Mouse (Mus musculus) splenic B cell, adult 2 months (primary cell): ENCODE measurements around the gene Tagln2.

Experiments used
- DNase-seq: peaks from one replicate; pipeline ENCODE4 v3.0.0-alpha.2; 2011; ENCODE audit warnings: low read depth, low spot score
- H3K27me3 ChIP-seq: 2 replicates; pipeline ENCODE4 v1.6.1; 2012; ENCODE audit warnings: mild to moderate bottlenecking, low read length, moderate library complexity, mixed read lengths; ENCODE audit not compliant: control insufficient read depth, poor library complexity, insufficient read depth, severe bottlenecking
- H3K36me3 ChIP-seq: 2 replicates; pipeline ENCODE4 v1.6.1; 2012; ENCODE audit warnings: mild to moderate bottlenecking, low read length, moderate library complexity, mixed read lengths; ENCODE audit not compliant: control insufficient read depth, poor library complexity, insufficient read depth, severe bottlenecking

The Tagln2 gene

GRCm38 (mm10) chr1:172469810-172470448 is 29.9 kb upstream of the Tagln2 start:
- no peak for DNase-seq
- no peaks in the 10 kb centered on the region for H3K27me3 ChIP-seq
- no peaks in the 10 kb centered on the region for H3K36me3 ChIP-seq

GRCm38 (mm10) chr1:172472909-172473308 is 26.9 kb upstream of the Tagln2 start:
- DNase-seq, result peak; percentile 37
- H3K36me3 ChIP-seq, result no peaks in the 10 kb centered on the region
- no peaks in the 10 kb centered on the region for H3K27me3 ChIP-seq

GRCm38 (mm10) chr1:172474196-172474595 is 25.7 kb upstream of the Tagln2 start:
- Histone ChIP-seq H3K36me3 (no peaks in the 10 kb centered on the region), H3K27me3 (no peaks in the 10 kb centered on the region)
- DNase-seq, result no peak

- Histone ChIP-seq H3K36me3 (no peaks in the 10 kb centered on the region), H3K27me3 (no peaks in the 10 kb centered on the region)
- peak; percentile 81 for DNase-seq
Measured at GRCm38 (mm10) chr1:172475054-172475741, 24.6 kb upstream of the Tagln2 start, which contains the start of gene Slamf9. Slamf9 (plus strand) TSS chr1:172475358.

GRCm38 (mm10) chr1:172478020-172478419 is 21.8 kb upstream of the Tagln2 start:
- H3K36me3 ChIP-seq, result no peaks in the 10 kb centered on the region
- H3K27me3 ChIP-seq, result no peaks in the 10 kb centered on the region
- no peak for DNase-seq

- no peak for DNase-seq
- Histone ChIP-seq H3K27me3 (no peaks in the 10 kb centered on the region), H3K36me3 (no peaks in the 10 kb centered on the region)
Measured at GRCm38 (mm10) chr1:172480376-172480775, 19.5 kb upstream of the Tagln2 start.

GRCm38 (mm10) chr1:172481111-172481510 is 18.7 kb upstream of the Tagln2 start:
- Histone ChIP-seq H3K36me3 (no peaks in the 10 kb centered on the region), H3K27me3 (no peaks in the 10 kb centered on the region)
- no peak for DNase-seq

GRCm38 (mm10) chr1:172481540-172482280 is 18.1 kb upstream of the Tagln2 start, which contains the start of gene Igsf9:
Igsf9 (plus strand) TSS chr1:172481788.
- DNase-seq, result peak; percentile 94
- Histone ChIP-seq H3K27me3 (no peaks in the 10 kb centered on the region), H3K36me3 (no peaks in the 10 kb centered on the region)

GRCm38 (mm10) chr1:172482518-172483360 is 17.1 kb upstream of the Tagln2 start:
- no peaks in the 10 kb centered on the region for H3K36me3 ChIP-seq
- H3K27me3 ChIP-seq, result no peaks in the 10 kb centered on the region
- DNase-seq, result no peak

GRCm38 (mm10) chr1:172483361-172483660 is 16.5 kb upstream of the Tagln2 start:
- Histone ChIP-seq H3K36me3 (no peaks in the 10 kb centered on the region), H3K27me3 (no peaks in the 10 kb centered on the region)
- no peak for DNase-seq

GRCm38 (mm10) chr1:172484236-172484635 is 15.6 kb upstream of the Tagln2 start:
- Histone ChIP-seq H3K36me3 (no peaks in the 10 kb centered on the region), H3K27me3 (no peaks in the 10 kb centered on the region)
- DNase-seq, result no peak

GRCm38 (mm10) chr1:172484671-172485070 is 15.2 kb upstream of the Tagln2 start:
- DNase-seq, result no peak
- Histone ChIP-seq H3K36me3 (no peaks in the 10 kb centered on the region), H3K27me3 (no peaks in the 10 kb centered on the region)

- no peak for DNase-seq
- H3K27me3 ChIP-seq, result no peaks in the 10 kb centered on the region
Measured at GRCm38 (mm10) chr1:172485821-172486220, 14.0 kb upstream of the Tagln2 start.

GRCm38 (mm10) chr1:172486236-172486635 is 13.6 kb upstream of the Tagln2 start:
- H3K27me3 ChIP-seq, result no peaks in the 10 kb centered on the region
- no peaks in the 10 kb centered on the region for H3K36me3 ChIP-seq
- DNase-seq, result no peak

More at GRCm38 (mm10) chr1:172485821-172486220, 14.0 kb upstream of the Tagln2 start:
- H3K36me3 ChIP-seq, result no peaks in the 10 kb centered on the region
